Mouse (Mus musculus) neural tube, embryonic 13.5 days (tissue): ENCODE results near the gene Trip6. TPM values are rescaled to one million over a fixed set of nuclear protein-coding genes. Genes with fewer than 3 reads are reported as not detected.

Experiments used
- ATAC-seq: fragments of 200-750 bp; cut with Nextera tagmentation; 2 replicates; pipeline ENCODE4 v1.8.0; 2017; ENCODE audit warnings: low read depth, mild to moderate bottlenecking, moderate TSS enrichment, moderate library complexity
- H3K27ac ChIP-seq: fragments of 300-500 bp; sonication (generic); replicated peaks from 2 replicates; pipeline ENCODE4 v1.5.1; 2015; ENCODE audit warnings: moderate library complexity, mild to moderate bottlenecking, inconsistent platforms
- H3K27me3 ChIP-seq: fragments of 300-500 bp; sonication (generic); 2 replicates; pipeline ENCODE4 v1.6.1; 2015; ENCODE audit warnings: mild to moderate bottlenecking, inconsistent platforms
- H3K36me3 ChIP-seq: fragments of 300-500 bp; sonication (generic); 2 replicates; pipeline ENCODE4 v1.6.1; 2015; ENCODE audit warnings: mild to moderate bottlenecking, inconsistent platforms
- H3K4me1 ChIP-seq: fragments of 300-500 bp; sonication (generic); replicated peaks from 2 replicates; pipeline ENCODE4 v1.6.1; 2015; ENCODE audit warnings: inconsistent platforms
- H3K4me2 ChIP-seq: fragments of 300-500 bp; sonication (generic); 2 replicates; pipeline ENCODE4 v1.6.1; 2015; ENCODE audit warnings: inconsistent platforms, mild to moderate bottlenecking, moderate library complexity
- H3K4me3 ChIP-seq: fragments of 300-500 bp; sonication (generic); 2 replicates; pipeline ENCODE4 v1.5.1; 2015; ENCODE audit warnings: mild to moderate bottlenecking, inconsistent platforms
- H3K9ac ChIP-seq: fragments of 300-500 bp; sonication (generic); 2 replicates; pipeline ENCODE4 v1.6.1; 2015; ENCODE audit warnings: moderate library complexity, mild to moderate bottlenecking, inconsistent platforms
- H3K9me3 ChIP-seq: fragments of 300-500 bp; sonication (generic); 2 replicates; pipeline ENCODE4 v1.6.1; 2016; ENCODE audit warnings: inconsistent platforms
- WGBS: fragments of 180-500 bp; shearing (Covaris S2); methylation state at CpG from one replicate; pipeline ENCODE4 v1.1.7; 2015; 5-methylcytosine and 5-hydroxymethylcytosine counted together
- polyA plus RNA-seq: library from polyadenylated mRNA; unstranded; fragments of >200 nt; fragmentation: Nextera tagmentation; extraction: Ambion mirVana; gene quantifications from 2 replicates; pipeline ENCODE4 v1.2.1, GENCODE M21; 2015

Trip6 gene
- polyA plus RNA-seq, 1 experiment from 2014 or later, result 17.7 TPM

DNA sequence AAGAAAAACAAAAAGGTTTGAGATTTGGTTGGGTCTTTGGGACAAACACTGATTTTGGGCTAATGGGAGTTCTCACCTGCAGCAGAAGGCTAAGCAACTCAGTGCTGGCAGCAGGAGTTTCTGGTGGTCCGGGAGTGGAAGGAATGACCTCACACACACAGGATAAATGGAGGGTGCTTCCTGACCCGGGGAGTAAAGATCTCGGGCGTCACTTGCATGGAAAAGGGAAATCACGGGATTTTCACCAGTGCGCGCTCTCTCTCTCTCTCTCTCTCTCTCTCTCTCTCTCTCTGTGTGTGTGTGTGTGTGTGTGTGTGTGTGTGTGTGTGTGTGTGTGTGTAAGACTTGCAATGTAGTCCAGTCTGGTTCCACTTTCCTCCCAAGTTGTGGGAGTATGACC is 33.7 kb upstream of the Trip6 start:
- H3K27me3 ChIP-seq, result peaks cover 30% of the 10 kb centered on the region
- ATAC-seq, result no peak
- 15% methylated on average over 7 of the region's 7 CpGs for WGBS
- no peak overlapping the region for H3K9ac ChIP-seq
- H3K9me3 ChIP-seq, result no peaks in the 10 kb centered on the region
- no peaks in the 10 kb centered on the region for H3K36me3 ChIP-seq
- H3K4me3 ChIP-seq, result no peak overlapping the region
- H3K4me2 ChIP-seq, result no peak overlapping the region
- peaks cover 46% of the 10 kb centered on the region for H3K4me1 ChIP-seq
- no peak overlapping the region for H3K27ac ChIP-seq

- H3K9ac ChIP-seq, result no peak overlapping the region
- H3K4me3 ChIP-seq, result no peak overlapping the region
- H3K27me3 ChIP-seq, result peaks cover 30% of the 10 kb centered on the region
- 87% methylated on average over 4 of the region's 4 CpGs for WGBS
- no peak for ATAC-seq
- H3K9me3 ChIP-seq, result no peaks in the 10 kb centered on the region
- no peak overlapping the region for H3K27ac ChIP-seq
- no peaks in the 10 kb centered on the region for H3K36me3 ChIP-seq
- no peak overlapping the region for H3K4me2 ChIP-seq
- peaks cover 37% of the 10 kb centered on the region for H3K4me1 ChIP-seq
Observed at GRCm38 (mm10) chr5:137346983-137347382, 32.8 kb upstream of the Trip6 start.

GRCm38 (mm10) chr5:137346388-137346787 is 32.2 kb upstream of the Trip6 start:
- Histone ChIP-seq H3K4me1 (peaks cover 31% of the 10 kb centered on the region), H3K4me3 (no peak overlapping the region), H3K27ac (no peak overlapping the region), H3K4me2 (no peak overlapping the region), H3K36me3 (no peaks in the 10 kb centered on the region), H3K27me3 (peaks cover 30% of the 10 kb centered on the region), H3K9ac (no peak overlapping the region), H3K9me3 (no peaks in the 10 kb centered on the region)
- 82% methylated on average over 1 of the region's 1 CpGs for WGBS
- ATAC-seq, result no peak

- H3K9me3 ChIP-seq, result no peaks in the 10 kb centered on the region
- no peak overlapping the region for H3K27ac ChIP-seq
- H3K4me1 ChIP-seq, result peaks cover 26% of the 10 kb centered on the region
- no peak overlapping the region for H3K4me2 ChIP-seq
- whole genome bisulfite sequencing, result 28% methylated on average over 9 of the region's 9 CpGs
- H3K36me3 ChIP-seq, result no peaks in the 10 kb centered on the region
- no peak for ATAC-seq
- H3K4me3 ChIP-seq, result no peak overlapping the region
- no peak overlapping the region for H3K9ac ChIP-seq
- peaks cover 27% of the 10 kb centered on the region for H3K27me3 ChIP-seq
Observed at GRCm38 (mm10) chr5:137345821-137346220, 31.6 kb upstream of the Trip6 start.

- H3K9me3 ChIP-seq, result no peaks in the 10 kb centered on the region
- ATAC-seq, result no peak
- no peak overlapping the region for H3K9ac ChIP-seq
- no peak overlapping the region for H3K4me3 ChIP-seq
- no peak overlapping the region for H3K27ac ChIP-seq
- H3K36me3 ChIP-seq, result no peaks in the 10 kb centered on the region
- peaks cover 23% of the 10 kb centered on the region for H3K4me1 ChIP-seq
- H3K4me2 ChIP-seq, result no peak overlapping the region
- peaks cover 9% of the 10 kb centered on the region for H3K27me3 ChIP-seq
Observed at GRCm38 (mm10) chr5:137343869-137344268, 29.7 kb upstream of the Trip6 start.

DNA sequence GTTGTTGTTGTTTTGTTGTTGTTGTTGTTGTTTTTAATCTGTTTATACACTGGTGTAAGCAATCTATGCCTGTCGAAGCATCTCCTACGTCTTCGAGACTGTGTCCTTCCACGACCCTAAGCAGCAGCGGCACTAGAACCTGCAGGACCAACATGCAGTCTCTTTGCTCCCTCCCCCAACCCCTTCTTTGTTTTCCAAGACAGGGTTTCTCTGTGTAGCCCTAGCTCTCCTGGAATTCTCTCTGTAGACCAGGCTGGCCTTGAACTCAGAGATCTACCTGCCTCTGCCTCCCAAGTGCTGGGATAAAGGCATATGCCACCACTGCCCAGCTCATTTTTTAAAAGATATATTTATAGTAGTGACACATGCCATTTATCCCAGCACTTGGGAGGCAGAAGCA is 29.2 kb upstream of the Trip6 start:
- Histone ChIP-seq H3K4me3 (no peak overlapping the region), H3K9ac (no peak overlapping the region), H3K4me2 (no peak overlapping the region), H3K36me3 (no peaks in the 10 kb centered on the region), H3K9me3 (no peaks in the 10 kb centered on the region), H3K27ac (no peak overlapping the region), H3K4me1 (peaks cover 23% of the 10 kb centered on the region), H3K27me3 (peaks cover 5% of the 10 kb centered on the region; the same call in 1 of the 2 replicates)
- ATAC-seq, result no peak
- WGBS, result 92% methylated on average over 5 of the region's 5 CpGs

DNA sequence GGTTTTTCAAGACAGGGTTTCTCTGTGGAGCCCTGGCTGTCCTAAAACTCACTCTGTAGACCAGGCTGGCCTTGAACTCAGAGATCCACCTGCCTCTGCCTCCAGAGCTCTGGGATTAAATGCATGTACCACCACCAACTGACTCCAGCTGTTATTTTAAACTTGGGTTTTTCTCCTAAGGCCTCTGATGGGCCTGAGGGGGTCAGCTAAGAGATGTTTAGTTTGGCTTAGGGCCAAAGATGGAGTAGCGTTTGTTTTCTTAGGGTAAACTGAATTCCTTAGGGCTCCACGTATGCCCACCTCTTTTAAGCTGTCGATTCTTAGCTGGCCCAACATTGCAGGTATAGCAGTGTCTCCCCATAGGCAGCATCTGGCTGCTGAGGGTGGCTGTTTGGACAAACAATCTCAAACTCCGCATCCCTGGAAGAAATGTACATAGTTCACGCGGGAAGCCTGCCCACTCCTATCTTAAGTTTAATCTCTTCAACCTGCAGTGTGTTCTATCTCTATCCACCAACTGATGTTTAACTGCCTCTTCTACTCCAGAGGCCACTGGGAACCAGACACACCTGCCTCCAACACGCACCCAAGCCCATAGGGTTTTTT is 28.3 kb upstream of the Trip6 start:
- WGBS, result 83% methylated on average over 7 of the region's 7 CpGs
- Histone ChIP-seq H3K9me3 (no peaks in the 10 kb centered on the region), H3K36me3 (no peaks in the 10 kb centered on the region), H3K4me2 (no peak overlapping the region), H3K27ac (no peak overlapping the region), H3K27me3 (0 out of 2 replicates have a peak, but pooled peaks cover under 1% of the 10 kb centered on the region), H3K4me1 (peaks cover 23% of the 10 kb centered on the region), H3K4me3 (no peak overlapping the region), H3K9ac (no peak overlapping the region)
- no peak for ATAC-seq

- Histone ChIP-seq H3K4me3 (0 out of 2 replicates have a peak overlapping the region, but pooled peaks have one; percentile 42), H3K4me2 (peak overlapping the region; percentile 83), H3K4me1 (peaks cover 25% of the 10 kb centered on the region), H3K27ac (peak overlapping the region; percentile 83), H3K36me3 (no peaks in the 10 kb centered on the region), H3K9ac (peak overlapping the region; percentile 74; the same call in 1 of the 2 replicates), H3K9me3 (no peaks in the 10 kb centered on the region), H3K27me3 (no peaks in the 10 kb centered on the region; the same call in 1 of the 2 replicates)
- ATAC-seq, result no peak
- 72% methylated on average over 6 of the region's 6 CpGs for WGBS
Observed at GRCm38 (mm10) chr5:137340222-137340621, 26.0 kb upstream of the Trip6 start.

DNA sequence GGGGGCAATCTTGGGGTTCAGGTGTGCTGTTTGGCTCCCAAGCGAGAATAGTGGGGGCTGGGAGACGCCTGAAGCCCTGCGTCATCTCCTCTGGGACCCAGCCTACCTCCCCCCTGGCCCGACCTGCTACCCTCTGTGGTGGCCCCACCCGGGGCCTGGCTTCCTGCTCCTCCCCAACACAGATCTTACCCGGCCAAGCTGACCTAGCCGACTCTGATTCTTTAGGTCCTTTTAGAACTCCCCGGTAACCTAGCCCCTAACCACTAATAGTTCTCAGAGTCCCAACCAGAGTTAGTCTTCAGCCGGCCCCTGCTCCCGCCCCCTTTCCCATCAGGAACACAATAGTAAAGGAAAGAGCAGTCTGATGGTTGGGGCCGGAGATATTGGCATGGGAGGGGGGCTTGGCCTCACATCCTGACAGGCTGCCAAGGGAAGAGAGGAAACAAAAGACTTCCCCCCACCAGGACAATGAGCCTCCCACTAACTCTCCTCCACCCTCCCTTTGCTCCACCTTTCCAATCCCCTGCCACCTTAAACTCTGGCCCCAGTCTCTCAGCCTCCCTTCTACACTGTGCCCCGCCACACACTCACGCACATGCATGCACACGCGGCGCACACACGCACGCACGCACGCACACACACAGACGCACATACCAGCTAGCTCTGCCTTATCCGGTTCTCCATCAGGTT is 25.2 kb upstream of the Trip6 start:
- WGBS, result 8% methylated on average over 22 of the region's 22 CpGs
- Histone ChIP-seq H3K4me1 (peaks cover 25% of the 10 kb centered on the region), H3K27ac (peak overlapping the region; percentile 83), H3K27me3 (no peaks in the 10 kb centered on the region; the same call in 1 of the 2 replicates), H3K9me3 (no peaks in the 10 kb centered on the region), H3K4me2 (peak overlapping the region; percentile 83), H3K4me3 (peak overlapping the region; percentile 42), H3K9ac (peak overlapping the region; percentile 74), H3K36me3 (no peaks in the 10 kb centered on the region)
- ATAC-seq, result peak; percentile 68

DNA sequence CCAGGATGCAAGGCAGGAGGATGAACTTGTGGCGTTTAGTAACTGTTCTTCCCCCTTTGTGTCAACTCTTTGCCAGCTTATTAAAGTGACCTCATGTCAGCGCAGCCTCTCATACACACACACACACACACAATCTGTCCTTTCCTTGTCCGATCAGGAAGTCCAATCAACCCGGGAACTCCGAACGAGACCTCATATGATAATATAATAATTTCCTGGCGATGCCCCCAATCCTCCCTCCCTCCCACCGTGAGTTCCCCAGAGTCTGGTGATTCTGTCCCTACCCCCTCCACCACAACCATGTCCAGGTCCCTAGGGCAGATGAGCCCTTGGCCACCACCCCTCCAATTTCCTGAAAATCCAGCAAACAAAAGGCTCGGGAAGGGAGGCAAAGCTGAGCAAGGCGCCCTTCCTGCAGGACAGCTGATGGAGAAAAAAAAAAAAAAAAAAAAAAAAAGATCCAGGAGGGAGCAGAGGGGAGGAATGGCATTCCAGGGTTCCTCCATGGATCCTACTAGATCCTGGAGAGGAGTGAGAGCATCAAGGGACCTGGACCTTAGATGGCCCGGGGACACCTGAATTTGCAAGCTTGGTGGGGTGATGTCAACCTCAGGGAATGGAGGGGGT is 24.6 kb upstream of the Trip6 start:
- no peaks in the 10 kb centered on the region; the same call in 1 of the 2 replicates for H3K27me3 ChIP-seq
- peak overlapping the region; percentile 74 for H3K9ac ChIP-seq
- peak overlapping the region; percentile 83 for H3K27ac ChIP-seq
- WGBS, result 1% methylated on average over 11 of the region's 11 CpGs
- peak overlapping the region; percentile 83 for H3K4me2 ChIP-seq
- ATAC-seq, result peak; percentile 15; the same call in 1 of the 2 replicates
- H3K36me3 ChIP-seq, result no peaks in the 10 kb centered on the region
- peak overlapping the region; percentile 42 for H3K4me3 ChIP-seq
- no peaks in the 10 kb centered on the region for H3K9me3 ChIP-seq
- peaks cover 32% of the 10 kb centered on the region for H3K4me1 ChIP-seq

DNA sequence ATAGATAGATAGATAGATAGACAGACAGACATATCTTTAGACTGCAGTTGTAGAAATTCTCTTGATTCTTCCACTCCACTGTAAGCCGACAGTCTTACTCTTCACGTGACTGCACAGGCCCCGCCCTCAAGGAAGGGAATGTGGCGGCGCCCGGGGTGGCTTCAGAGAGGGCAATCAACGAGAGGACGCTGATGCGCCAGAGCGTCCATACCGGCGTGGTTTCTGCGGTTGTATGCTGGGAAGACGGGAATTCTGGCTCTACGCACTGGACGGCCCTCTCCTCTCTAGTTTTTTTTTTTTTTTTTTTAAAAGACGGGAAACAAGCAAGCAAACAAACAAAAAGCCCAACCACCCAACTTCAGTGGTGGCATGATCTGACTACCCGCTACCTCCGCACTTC is 24.1 kb upstream of the Trip6 start:
- H3K4me1 ChIP-seq, result peaks cover 34% of the 10 kb centered on the region
- peak; percentile 82 for ATAC-seq
- under 1% methylated on average over 19 of the region's 19 CpGs for WGBS
- peak overlapping the region; percentile 42 for H3K4me3 ChIP-seq
- no peaks in the 10 kb centered on the region for H3K36me3 ChIP-seq
- H3K27me3 ChIP-seq, result no peaks in the 10 kb centered on the region; the same call in 1 of the 2 replicates
- H3K9ac ChIP-seq, result peak overlapping the region; percentile 74
- no peaks in the 10 kb centered on the region for H3K9me3 ChIP-seq
- peak overlapping the region; percentile 83 for H3K4me2 ChIP-seq
- H3K27ac ChIP-seq, result peak overlapping the region; percentile 83

- H3K27me3 ChIP-seq, result no peaks in the 10 kb centered on the region; the same call in 1 of the 2 replicates
- H3K9me3 ChIP-seq, result no peaks in the 10 kb centered on the region
- no peak overlapping the region for H3K9ac ChIP-seq
- no peak overlapping the region for H3K27ac ChIP-seq
- no peak overlapping the region for H3K4me3 ChIP-seq
- H3K36me3 ChIP-seq, result no peaks in the 10 kb centered on the region
- 66% methylated on average over 8 of the region's 8 CpGs for whole genome bisulfite sequencing
- H3K4me2 ChIP-seq, result no peak overlapping the region
- no peak for ATAC-seq
- H3K4me1 ChIP-seq, result peaks cover 45% of the 10 kb centered on the region
Observed at GRCm38 (mm10) chr5:137337190-137337589, 23.0 kb upstream of the Trip6 start.
